Mouse (Mus musculus) heart, postnatal 0 days (tissue): Measurements from ENCODE around the gene Tgfbr1.

Source experiments
- CTCF ChIP-seq: IDR thresholded peaks from 2 replicates; pipeline ENCODE4 v1.5.1; 2016; ENCODE audit warnings: antibody characterized with exemption, control low read depth, low read depth
- EP300 ChIP-seq: IDR thresholded peaks from 2 replicates; pipeline ENCODE4 v1.6.1; 2016; ENCODE audit warnings: antibody characterized with exemption, low read depth

- peak; percentile 95 for TF ChIP-seq CTCF
- no peak for TF ChIP-seq EP300
Measured at GRCm38 (mm10) chr4:47437365-47438340, 84.6 kb downstream of the Tgfbr1 start.
